Mouse (Mus musculus): ENCODE measurements around the gene Bak1. TPM values are rescaled to one million over a fixed set of nuclear protein-coding genes. Genes with fewer than 3 reads are reported as not detected.

The Bak1 gene
- total and polyA plus RNA-seq, 3 experiments, result 75.4 to 150 TPM; not detected in 1

DNA sequence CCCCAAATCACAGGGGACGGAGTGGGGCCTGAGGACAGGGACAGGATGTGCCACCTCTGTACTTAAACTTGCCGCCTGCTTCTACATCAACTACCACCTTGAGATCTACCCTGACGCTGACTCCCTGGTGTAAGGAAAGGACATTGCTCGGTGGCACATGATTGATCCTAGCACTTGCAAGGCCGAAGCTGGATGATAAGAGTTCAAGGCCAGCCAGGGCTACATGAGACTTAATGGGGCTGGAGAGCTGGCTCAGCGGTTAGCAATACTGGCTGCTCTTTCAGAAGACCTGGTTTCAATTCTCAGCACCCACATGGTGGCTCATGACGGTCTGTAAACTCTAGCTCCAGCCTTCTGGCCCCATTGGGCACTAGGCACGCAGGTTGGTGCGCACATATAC is 7.1 kb downstream of the Bak1 start:
- Histone ChIP-seq H3K27me3 (ENCODE audit: control insufficient read depth in 1 of 2, insufficient read depth in 2 of 2, low read length in 2 of 2) (no peaks in the 10 kb centered on the region), H3K4me3 (ENCODE audit: control insufficient read depth in 1 of 2, insufficient read depth in 1 of 2, low read depth in 2 of 2, low read length in 2 of 2) (no peak overlapping the region), H3K79me2 (ENCODE audit: control insufficient read depth, insufficient read depth, low read length, poor library complexity) (peaks cover 5% of the 10 kb centered on the region; the same call in 1 of the 2 replicates), H3K9ac (ENCODE audit: control insufficient read depth, low read depth, low read length, poor library complexity, severe bottlenecking) (no peak overlapping the region), H3K4me1 (ENCODE audit: control insufficient read depth in 1 of 2, insufficient read depth in 2 of 2, low read length in 2 of 2) (peaks cover 4 to 15% of the 10 kb centered on the region in 2 experiments), H3K36me3 (ENCODE audit: control insufficient read depth in 1 of 2, insufficient read depth in 2 of 2, low read length in 2 of 2) (peaks cover 2 to 12% of the 10 kb centered on the region in 2 experiments; a peak in 3 of 4 replicates), H3K27ac (ENCODE audit: control insufficient read depth, low read depth, low read length) (no peak overlapping the region), H3K9me3 (replicated peaks; ENCODE audit: insufficient read depth, low read length) (no peaks in the 10 kb centered on the region)
- TF ChIP-seq ETS1 (IDR thresholded peaks at IDR 0.05; ENCODE audit: low read depth, low read length), result no peak
- TF ChIP-seq CHD1 (IDR thresholded peaks at IDR 0.05; ENCODE audit: low read depth, low read length), result no peak
- DNase-seq (ENCODE audit: low read depth, low spot score), result no peak

- H3K36me3 ChIP-seq (ENCODE audit: control insufficient read depth in 1 of 2, insufficient read depth in 2 of 2, low read length in 2 of 2), result peaks cover 2 to 7% of the 10 kb centered on the region in 2 experiments; a peak in 3 of 4 replicates
- H3K4me1 ChIP-seq (ENCODE audit: control insufficient read depth in 1 of 2, insufficient read depth in 2 of 2, low read length in 2 of 2), result peaks cover 2 to 11% of the 10 kb centered on the region in 2 experiments
Measured at GRCm38 (mm10) chr17:27021076-27021475, 7.7 kb downstream of the Bak1 start.

GRCm38 (mm10) chr17:27018555-27019196 is 10.1 kb downstream of the Bak1 start:
- Histone ChIP-seq H3K27ac (ENCODE audit: control insufficient read depth, low read depth, low read length) (no peak overlapping the region), H3K27me3 (ENCODE audit: control insufficient read depth in 1 of 2, insufficient read depth in 2 of 2, low read length in 2 of 2) (no peaks in the 10 kb centered on the region), H3K9me3 (replicated peaks; ENCODE audit: insufficient read depth, low read length) (no peaks in the 10 kb centered on the region), H3K4me1 (ENCODE audit: control insufficient read depth in 1 of 2, insufficient read depth in 2 of 2, low read length in 2 of 2) (no peaks in the 10 kb centered on the region; a peak in 1 of 4 replicates), H3K79me2 (ENCODE audit: control insufficient read depth, insufficient read depth, low read length, poor library complexity) (no peaks in the 10 kb centered on the region), H3K36me3 (ENCODE audit: control insufficient read depth in 1 of 2, insufficient read depth in 2 of 2, low read length in 2 of 2) (no peaks in the 10 kb centered on the region; a peak in 1 of 4 replicates), H3K9ac (ENCODE audit: control insufficient read depth, low read depth, low read length, poor library complexity, severe bottlenecking) (peak overlapping the region; percentile 82), H3K4me3 (ENCODE audit: control insufficient read depth in 1 of 2, insufficient read depth in 1 of 2, low read depth in 2 of 2, low read length in 2 of 2) (peak overlapping the region; percentile 84)
- no peak for DNase-seq (ENCODE audit: low read depth, low spot score)
- TF ChIP-seq MAZ (IDR thresholded peaks at IDR 0.05; ENCODE audit: low read depth, low read length) (no peak), POLR2AphosphoS5 (IDR thresholded peaks at IDR 0.05; ENCODE audit: borderline replicate concordance, low read depth, low read length) (no peak), SIN3A (IDR thresholded peaks at IDR 0.05; ENCODE audit: low read length) (no peak)

More at GRCm38 (mm10) chr17:27021076-27021475, 7.7 kb downstream of the Bak1 start:
- TF ChIP-seq JUND (IDR thresholded peaks at IDR 0.05; ENCODE audit: low read depth, low read length) (no peak), TAL1 (IDR thresholded peaks at IDR 0.05; ENCODE audit: low read length) (no peak), UBTF (IDR thresholded peaks at IDR 0.05; ENCODE audit: borderline replicate concordance, insufficient read depth, low read depth, low read length) (no peak), HCFC1 (IDR thresholded peaks at IDR 0.05; ENCODE audit: low read depth, low read length) (no peak), MYB (IDR thresholded peaks at IDR 0.05; ENCODE audit: low read depth, low read length) (no peak), NRF1 (IDR thresholded peaks at IDR 0.05; ENCODE audit: insufficient read depth, low read depth, low read length, poor library complexity, severe bottlenecking) (no peak), BHLHE40 (IDR thresholded peaks at IDR 0.05; ENCODE audit: borderline replicate concordance, low read depth, low read length) (no peak), ZKSCAN1 (IDR thresholded peaks at IDR 0.05; ENCODE audit: low read depth, low read length) (no peak), RAD21 (IDR thresholded peaks at IDR 0.05; ENCODE audit: low read depth, low read length) (no peak), KAT2A (conservative IDR thresholded peaks at IDR 0.05; ENCODE audit: low read depth, low read length) (no peak), USF2 (IDR thresholded peaks at IDR 0.05; ENCODE audit: borderline replicate concordance in 1 of 2, insufficient read depth in 1 of 2, low read depth in 1 of 2, low read length in 2 of 2) (no peak), MAX (IDR thresholded peaks at IDR 0.05; ENCODE audit: low read length) (no peak), POLR2AphosphoS5 (IDR thresholded peaks at IDR 0.05; ENCODE audit: borderline replicate concordance, low read depth, low read length) (no peak), USF1 (IDR thresholded peaks at IDR 0.05; ENCODE audit: low read depth, low read length) (no peak), MAZ (IDR thresholded peaks at IDR 0.05; ENCODE audit: low read depth, low read length) (no peak), MAFK (IDR thresholded peaks at IDR 0.05; ENCODE audit: borderline replicate concordance, low read depth, low read length) (no peak), POLR2AphosphoS2 (IDR thresholded peaks at IDR 0.05; ENCODE audit: low read length) (no peak), ZMIZ1 (IDR thresholded peaks at IDR 0.05; ENCODE audit: low read depth, low read length) (no peak), ZC3H11A (IDR thresholded peaks at IDR 0.05; ENCODE audit: low read depth, low read length) (no peak)
- Histone ChIP-seq H3K27ac (ENCODE audit: control insufficient read depth, low read depth, low read length) (no peak overlapping the region), H3K79me2 (ENCODE audit: control insufficient read depth, insufficient read depth, low read length, poor library complexity) (no peaks in the 10 kb centered on the region), H3K27me3 (ENCODE audit: control insufficient read depth in 1 of 2, insufficient read depth in 2 of 2, low read length in 2 of 2) (no peaks in the 10 kb centered on the region), H3K9ac (ENCODE audit: control insufficient read depth, low read depth, low read length, poor library complexity, severe bottlenecking) (no peak overlapping the region), H3K4me3 (ENCODE audit: control insufficient read depth in 1 of 2, insufficient read depth in 1 of 2, low read depth in 2 of 2, low read length in 2 of 2) (no peak overlapping the region), H3K9me3 (replicated peaks; ENCODE audit: insufficient read depth, low read length) (no peaks in the 10 kb centered on the region)
- DNase-seq (ENCODE audit: low read depth, low spot score), result no peak

Data from MEL (cell line).